Mouse (Mus musculus): ENCODE data around the gene Vmn1r79. TPM values are rescaled to one million over a fixed set of nuclear protein-coding genes. Genes with fewer than 3 reads are reported as not detected.

Gene Vmn1r79
- polyA plus RNA-seq (2015; fragmentation: Illumina TruSeq; extraction: RNeasy Lipid Tissue Mini Kit (QIAGEN cat#74804); ENCODE audit: insufficient read depth, low read depth, low replicate concordance): not detected

GRCm38 (mm10) chr7:12170979-12171378 is at the start of gene Vmn1r79:
Gene Vmn1r79 (plus strand): TSS chr7:12171279.

GRCm38 (mm10) chr7:12149957-12150356 is 21.1 kb upstream of the Vmn1r79 start, which contains the start of gene Vmn1r78:
Gene Vmn1r78 (plus strand): TSS chr7:12150257.

GRCm38 (mm10) chr7:12188986-12189385 is 17.9 kb downstream of the Vmn1r79 start, which contains the start of gene Vmn1r80:
Gene Vmn1r80 (plus strand): TSS chr7:12189286.

Other genes starting within 250 kb of the Vmn1r79 start
- not detected for gene Vmn1r76, start 233.1 kb upstream of the Vmn1r79 start, polyA plus RNA-seq (2015; fragmentation: Illumina TruSeq; extraction: RNeasy Lipid Tissue Mini Kit (QIAGEN cat#74804); ENCODE audit: insufficient read depth, low read depth, low replicate concordance)
- not detected for gene Vmn1r77, start 134.5 kb upstream of the Vmn1r79 start, polyA plus RNA-seq (2015; fragmentation: Illumina TruSeq; extraction: RNeasy Lipid Tissue Mini Kit (QIAGEN cat#74804); ENCODE audit: insufficient read depth, low read depth, low replicate concordance)
- not detected for gene Vmn1r78, start 21.0 kb upstream of the Vmn1r79 start, polyA plus RNA-seq (2015; fragmentation: Illumina TruSeq; extraction: RNeasy Lipid Tissue Mini Kit (QIAGEN cat#74804); ENCODE audit: insufficient read depth, low read depth, low replicate concordance)
- gene Vmn1r80, start 18.0 kb downstream of the Vmn1r79 start, polyA plus RNA-seq (2015; fragmentation: Illumina TruSeq; extraction: RNeasy Lipid Tissue Mini Kit (QIAGEN cat#74804); ENCODE audit: insufficient read depth, low read depth, low replicate concordance): not detected
- gene Vmn1r81, start 97.0 kb downstream of the Vmn1r79 start, polyA plus RNA-seq (2015; fragmentation: Illumina TruSeq; extraction: RNeasy Lipid Tissue Mini Kit (QIAGEN cat#74804); ENCODE audit: insufficient read depth, low read depth, low replicate concordance): not detected
- not detected for gene Vmn1r82, start 129.2 kb downstream of the Vmn1r79 start, polyA plus RNA-seq (2015; fragmentation: Illumina TruSeq; extraction: RNeasy Lipid Tissue Mini Kit (QIAGEN cat#74804); ENCODE audit: insufficient read depth, low read depth, low replicate concordance)
- not detected for gene Vmn1r83, start 158.2 kb downstream of the Vmn1r79 start, polyA plus RNA-seq (2015; fragmentation: Illumina TruSeq; extraction: RNeasy Lipid Tissue Mini Kit (QIAGEN cat#74804); ENCODE audit: insufficient read depth, low read depth, low replicate concordance)
- not detected for gene Vmn1r84, start 198.0 kb downstream of the Vmn1r79 start, polyA plus RNA-seq (2015; fragmentation: Illumina TruSeq; extraction: RNeasy Lipid Tissue Mini Kit (QIAGEN cat#74804); ENCODE audit: insufficient read depth, low read depth, low replicate concordance)